Mouse (Mus musculus) adrenal gland, postnatal 4 days (tissue): ENCODE measurements around the gene Rheb. TPM values are rescaled to one million over a fixed set of nuclear protein-coding genes. Genes with fewer than 3 reads are reported as not detected.
"Not testable (repeated sequence)": the region's sequence is repeated elsewhere in the genome, so short reads cannot be mapped to it uniquely, and the experiment has no call there.

Source experiments
- DNase-seq, 2 experiments: peaks; one replicate each; pipeline ENCODE4 v3.0.0; 2021 to 2022; ENCODE audit warnings: low spot score in 2 of 2, mixed read lengths in 2 of 2
- total RNA-seq, 2 experiments: library from RNA; stranded (reverse); gene quantifications; 2 replicates each; pipeline ENCODE4 v1.2.3; 2021

The Rheb gene
- total RNA-seq, 2 experiments from 2014 or later: 78.2 to 79.1 TPM

- no peak for DNase-seq
Measured at GRCm38 (mm10) chr5:24798639-24799038, 43.8 kb downstream of the Rheb start.

GRCm38 (mm10) chr5:24797858-24798257, 44.6 kb downstream of the Rheb start:
- DNase-seq: no peak

GRCm38 (mm10) chr5:24792961-24793360, 49.5 kb downstream of the Rheb start:
- no peak for DNase-seq

GRCm38 (mm10) chr5:24782957-24783356, 59.5 kb downstream of the Rheb start:
- DNase-seq: no peak

GRCm38 (mm10) chr5:24781048-24781447, 61.4 kb downstream of the Rheb start:
- no peak for DNase-seq

- no peak for DNase-seq
Measured at GRCm38 (mm10) chr5:24779881-24780512, 62.4 kb downstream of the Rheb start.

- no peak for DNase-seq
Measured at GRCm38 (mm10) chr5:24779321-24779720, 63.1 kb downstream of the Rheb start.

GRCm38 (mm10) chr5:24778843-24779140, 63.6 kb downstream of the Rheb start:
- no peak for DNase-seq

GRCm38 (mm10) chr5:24778082-24778842, 64.2 kb downstream of the Rheb start:
- no peak for DNase-seq

GRCm38 (mm10) chr5:24776681-24777080, 65.7 kb downstream of the Rheb start:
- no peak for DNase-seq

GRCm38 (mm10) chr5:24774549-24774948, 67.9 kb downstream of the Rheb start:
- DNase-seq: not testable (repeated sequence)

GRCm38 (mm10) chr5:24757816-24758215, 84.6 kb downstream of the Rheb start, which contains the start of gene Crygn:
TSS of gene Crygn (minus strand) at chr5:24758008.
- DNase-seq: no peak

- DNase-seq: no peak
Measured at GRCm38 (mm10) chr5:24756931-24757330, 85.5 kb downstream of the Rheb start.

Other genes starting within 250 kb of the Rheb start
- gene Smarcd3, start 218.2 kb downstream of the Rheb start, total RNA-seq: 10 to 100 TPM; 27.9 to 30.6 TPM
- 10 to 100 TPM; 59.7 to 61.7 TPM for gene Nub1, start 157.1 kb downstream of the Rheb start, total RNA-seq
- gene Wdr86, start 111.9 kb downstream of the Rheb start, total RNA-seq: 1 to 10 TPM; 6.2 to 9.6 TPM
- gene Crygn, start 84.6 kb downstream of the Rheb start, total RNA-seq: 1 to 10 TPM; 6.0 to 6.2 TPM